Mouse (Mus musculus): ENCODE results near the gene Ston2.

Gene Ston2

GRCm38 (mm10) chr12:91591191-91591590, 197.0 kb downstream of the Ston2 start:
- no peak for DNase-seq (ENCODE audit: low read depth, low spot score)

GRCm38 (mm10) chr12:91590716-91591115, 197.5 kb downstream of the Ston2 start:
- DNase-seq (ENCODE audit: low read depth, low spot score): peak; percentile 93

- peak; percentile 86 for DNase-seq (ENCODE audit: low read depth, low spot score)
These were observed 198.1 kb downstream of the Ston2 start, which contains the start of gene Gtf2a1 for GRCm38 (mm10) chr12:91589847-91590690. Gtf2a1 (minus strand) TSS chr12:91590487.

- DNase-seq (ENCODE audit: low read depth, low spot score): no peak
These were observed 198.7 kb downstream of the Ston2 start for GRCm38 (mm10) chr12:91589542-91589846.

GRCm38 (mm10) chr12:91588670-91589541, 199.3 kb downstream of the Ston2 start:
- DNase-seq (ENCODE audit: low read depth, low spot score): peak; percentile 63

- DNase-seq (ENCODE audit: low read depth, low spot score): peak; percentile 96
These were observed 200.0 kb downstream of the Ston2 start for GRCm38 (mm10) chr12:91588176-91588669.

- DNase-seq (ENCODE audit: low read depth, low spot score): peak; percentile 22
These were observed 200.6 kb downstream of the Ston2 start for GRCm38 (mm10) chr12:91587491-91588033.

GRCm38 (mm10) chr12:91587077-91587476, 201.1 kb downstream of the Ston2 start:
- no peak for DNase-seq (ENCODE audit: low read depth, low spot score)

GRCm38 (mm10) chr12:91585815-91586214, 202.4 kb downstream of the Ston2 start:
- peak; percentile 19 for DNase-seq (ENCODE audit: low read depth, low spot score)

- peak; percentile 37 for DNase-seq (ENCODE audit: low read depth, low spot score)
These were observed 203.0 kb downstream of the Ston2 start for GRCm38 (mm10) chr12:91585206-91585605.

- no peak for DNase-seq (ENCODE audit: low read depth, low spot score)
These were observed 204.8 kb downstream of the Ston2 start for GRCm38 (mm10) chr12:91583409-91583808.

Measured in 3T3-L1 (cell line).